Mouse (Mus musculus) skeletal muscle tissue, adult 2 months (tissue): ENCODE data around the gene Dab1.
A peak's percentile ranks its signal among the peaks of the same experiment; 100 is the strongest.

Experiments used
- DNase-seq: peaks from one replicate; pipeline ENCODE4 v3.0.0-alpha.2; 2012; ENCODE audit warnings: low read depth, low spot score

Dab1 gene

DNA sequence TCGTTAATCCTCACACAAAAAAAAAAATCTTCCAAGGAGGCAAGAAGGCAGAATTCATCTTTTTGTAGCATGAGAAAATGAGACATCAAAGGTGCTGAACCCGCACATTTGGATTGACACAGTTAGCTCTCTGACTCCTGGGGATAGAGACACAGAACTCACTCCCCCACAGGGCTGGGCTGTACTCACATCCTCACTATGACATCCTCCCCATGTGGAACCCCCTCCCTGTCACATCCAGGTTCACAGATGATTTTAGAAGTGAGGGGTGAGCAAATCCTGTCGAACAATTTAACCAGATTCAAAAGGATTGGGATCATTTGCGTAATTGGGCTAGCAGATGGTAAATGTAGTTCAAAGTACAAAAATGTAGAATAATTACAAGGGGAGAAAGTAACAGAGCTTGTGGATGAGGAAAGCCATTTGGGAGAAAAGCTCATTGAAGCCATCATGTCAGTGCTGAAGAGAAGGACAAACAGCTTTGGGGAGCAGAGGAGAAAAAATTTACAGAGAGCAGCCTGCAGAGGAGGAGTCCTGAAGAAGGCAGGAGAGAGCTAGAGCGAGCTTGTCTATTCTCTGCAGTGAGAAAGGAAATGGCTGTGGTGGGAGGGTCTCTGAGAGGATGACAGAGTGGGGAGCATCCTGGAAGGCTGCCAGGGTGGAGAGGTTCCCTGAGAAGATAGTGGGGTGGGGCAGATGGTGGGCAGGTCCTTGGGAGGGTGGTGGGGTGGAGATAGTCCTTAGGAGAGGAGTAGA lies 890.2 kb downstream of the Dab1 start:
- DNase-seq = no peak

DNA sequence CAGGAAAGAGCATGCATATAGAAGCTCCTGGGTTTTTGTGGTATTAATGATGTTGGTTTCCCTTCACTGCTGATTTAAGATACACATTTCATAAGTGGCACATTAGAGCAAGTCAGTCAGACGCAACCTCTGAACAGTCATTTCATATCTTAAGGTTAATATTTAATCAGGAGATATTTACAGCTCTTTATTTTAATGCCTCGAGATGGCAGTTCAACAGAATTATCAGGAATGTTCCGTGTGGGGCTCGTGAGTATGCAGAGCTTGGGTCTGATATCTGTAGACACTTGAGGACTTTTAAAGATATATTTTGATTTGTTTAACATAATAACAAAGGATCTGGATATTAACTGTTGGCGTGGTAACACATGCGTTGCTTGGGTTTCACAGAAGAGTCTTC lies 892.7 kb downstream of the Dab1 start:
- no peak for DNase-seq

DNA sequence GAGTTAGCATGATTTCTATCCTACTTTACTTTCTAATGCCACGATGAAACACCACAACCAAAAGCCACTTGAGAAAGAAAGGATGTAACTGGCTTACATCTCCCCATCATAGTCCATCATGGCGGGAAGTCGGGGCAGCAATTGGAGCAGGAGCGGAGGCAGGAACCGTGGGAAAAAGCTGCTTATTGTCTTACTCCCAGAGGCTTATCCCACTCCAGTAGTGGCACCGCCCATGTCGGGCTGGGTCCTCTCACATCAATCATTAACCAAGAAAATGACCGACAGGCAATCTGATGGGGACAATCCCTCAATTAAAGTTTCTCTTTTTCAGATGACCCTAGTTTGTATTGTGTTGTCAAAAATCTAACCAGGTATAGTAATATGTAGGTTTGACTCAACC lies 893.4 kb downstream of the Dab1 start:
- DNase-seq = no peak

DNA sequence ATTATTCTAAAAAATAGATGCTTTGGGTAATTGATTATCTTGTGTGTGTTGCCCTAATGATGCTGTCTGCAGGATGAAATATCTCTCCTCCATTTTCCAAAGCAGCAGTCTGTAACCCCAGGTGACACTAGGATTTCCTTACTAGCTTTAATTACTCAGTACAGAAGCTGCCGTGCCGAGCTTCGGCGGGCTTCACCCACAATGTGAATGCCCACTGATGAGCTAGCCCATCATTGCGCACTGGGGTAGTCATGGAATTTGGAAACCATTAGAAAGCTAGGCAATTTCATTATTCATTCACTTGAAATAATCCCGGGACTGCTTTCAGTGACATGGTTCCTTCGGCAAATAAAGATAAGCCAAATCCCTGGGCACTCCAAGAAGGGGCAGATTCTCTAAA lies 894.5 kb downstream of the Dab1 start:
- DNase-seq = no peak

DNA sequence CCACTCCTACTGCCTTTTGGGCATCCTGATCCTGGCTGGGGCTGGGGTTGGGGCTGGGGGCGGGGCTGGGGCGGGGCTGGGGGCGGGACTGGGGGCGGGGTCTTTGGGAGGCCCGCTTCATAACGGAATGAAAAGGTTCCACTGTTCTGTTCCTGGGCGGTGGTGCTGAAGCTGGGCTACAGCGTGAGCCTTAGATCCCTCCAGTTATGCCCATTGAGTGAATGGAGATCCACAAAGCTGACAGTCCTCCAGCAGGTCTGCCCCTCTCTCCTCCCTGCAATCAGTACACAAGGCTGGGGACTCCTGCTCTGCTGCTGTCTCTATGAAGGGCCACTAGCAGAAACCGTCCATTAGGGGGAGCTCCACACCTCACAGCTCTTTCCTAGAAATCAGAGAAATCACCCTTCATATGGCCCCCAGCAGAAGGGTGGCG lies 895.4 kb downstream of the Dab1 start:
- peak; percentile 2 for DNase-seq

DNA sequence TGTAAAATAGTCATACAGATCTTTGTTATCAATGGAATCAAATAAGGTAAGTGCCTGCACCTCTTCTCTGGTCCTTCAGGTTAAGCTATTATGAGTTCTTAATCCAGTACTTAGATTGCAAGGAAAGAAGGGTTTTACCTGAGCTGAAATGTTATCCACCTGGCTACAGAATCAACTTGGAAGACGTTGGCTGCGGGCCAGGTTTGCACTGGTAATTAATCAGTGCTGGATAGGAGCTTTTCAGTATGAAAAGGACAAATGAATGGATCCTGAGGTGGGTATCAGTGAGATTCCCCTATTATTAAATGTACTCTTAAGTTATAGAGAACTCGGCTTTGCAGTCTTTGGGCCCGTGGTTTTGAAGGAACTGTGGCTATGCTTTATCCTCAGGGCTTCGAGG lies 896.5 kb downstream of the Dab1 start:
- no peak for DNase-seq

DNA sequence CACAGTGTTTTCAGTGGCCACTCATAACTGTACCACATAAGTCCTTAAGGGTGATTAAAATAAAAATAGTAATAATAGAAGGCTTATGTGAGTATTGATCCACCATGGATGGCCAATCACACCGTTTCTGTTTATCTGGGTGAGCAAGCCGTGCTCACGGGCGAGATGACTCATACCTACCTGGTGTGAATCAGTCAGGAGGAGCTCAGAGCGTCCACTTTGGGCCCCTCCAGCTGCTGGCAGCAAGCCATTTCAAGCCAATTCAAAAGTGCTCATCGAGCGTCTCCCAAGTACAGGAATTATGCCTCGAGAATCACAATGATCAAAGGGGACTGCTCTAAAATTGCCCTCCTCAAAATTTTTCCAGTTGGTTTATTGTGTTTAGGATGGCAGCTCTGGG lies 903.2 kb downstream of the Dab1 start:
- DNase-seq = no peak

DNA sequence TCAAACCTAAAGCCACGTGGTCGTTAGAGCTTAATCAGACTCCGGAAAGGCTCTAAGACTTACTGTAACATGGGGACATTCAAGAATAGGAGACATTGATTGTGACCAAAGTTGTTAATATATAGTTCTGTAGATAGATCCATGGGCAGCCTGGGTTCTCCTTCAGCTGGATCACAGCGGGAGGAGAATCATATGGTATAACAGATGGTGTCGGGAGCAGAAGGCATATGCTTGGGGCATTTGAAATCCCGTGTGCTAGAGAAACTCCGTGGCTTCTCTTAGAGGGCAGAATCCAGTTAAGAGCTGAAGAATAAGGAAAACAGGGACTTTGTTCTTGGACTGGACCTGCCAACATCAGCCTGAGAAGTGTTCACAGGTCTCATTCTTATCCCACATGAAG lies 904.6 kb downstream of the Dab1 start:
- no peak for DNase-seq

DNA sequence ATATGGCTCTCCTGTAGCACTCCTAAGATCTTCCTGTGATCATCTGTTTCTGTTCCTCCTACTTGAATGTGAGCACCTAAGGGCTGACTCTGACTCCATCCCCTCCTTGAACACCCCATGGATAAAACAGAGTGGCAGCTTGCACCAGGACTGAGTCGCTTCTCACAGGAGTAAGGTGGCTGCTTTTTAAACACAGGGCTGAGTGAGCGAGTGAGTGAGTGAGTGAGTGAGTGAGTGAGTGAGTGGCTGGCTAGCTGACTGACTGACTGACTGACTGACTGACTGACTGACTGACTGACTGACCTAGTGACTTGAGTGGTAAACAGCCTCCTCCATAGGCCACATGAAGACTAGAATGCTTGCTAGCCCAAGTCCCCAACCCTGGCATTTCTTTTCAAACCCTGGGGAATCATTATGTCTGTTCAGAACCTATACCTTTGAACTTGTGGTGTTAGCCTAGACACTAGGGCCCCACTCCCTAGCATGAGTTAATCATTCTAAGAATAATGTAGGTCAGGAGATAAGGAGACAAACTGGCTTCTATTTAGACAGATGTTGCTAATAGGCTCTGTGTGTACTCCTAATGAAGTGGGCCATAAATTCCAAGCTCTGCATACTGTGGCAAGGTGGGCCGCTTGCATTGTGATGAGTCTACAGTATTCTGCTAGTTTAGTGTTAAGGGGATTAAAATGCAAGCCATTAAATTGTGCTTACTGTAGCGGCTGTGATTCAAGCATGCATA lies 910.9 kb downstream of the Dab1 start:
- DNase-seq = no peak

DNA sequence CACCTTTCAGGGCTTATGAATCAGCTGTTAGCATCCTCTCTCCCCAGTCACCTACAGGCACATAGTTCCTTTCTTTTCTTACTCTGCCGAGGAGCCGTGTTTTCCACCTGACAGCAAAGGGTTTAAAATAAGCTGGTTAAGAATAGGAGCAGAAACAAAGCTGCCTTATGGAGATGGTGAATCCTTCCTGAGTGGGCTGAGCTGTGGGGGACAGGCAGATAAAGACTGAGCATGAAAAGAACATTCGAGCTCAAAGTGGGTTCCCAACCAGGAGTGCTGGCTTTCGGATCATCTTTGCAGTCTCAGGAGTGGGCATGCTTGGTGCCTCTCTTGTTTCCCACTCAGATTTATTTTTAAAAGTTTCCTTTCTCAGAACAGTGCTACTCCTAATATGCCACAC lies 913.7 kb downstream of the Dab1 start:
- no peak for DNase-seq

DNA sequence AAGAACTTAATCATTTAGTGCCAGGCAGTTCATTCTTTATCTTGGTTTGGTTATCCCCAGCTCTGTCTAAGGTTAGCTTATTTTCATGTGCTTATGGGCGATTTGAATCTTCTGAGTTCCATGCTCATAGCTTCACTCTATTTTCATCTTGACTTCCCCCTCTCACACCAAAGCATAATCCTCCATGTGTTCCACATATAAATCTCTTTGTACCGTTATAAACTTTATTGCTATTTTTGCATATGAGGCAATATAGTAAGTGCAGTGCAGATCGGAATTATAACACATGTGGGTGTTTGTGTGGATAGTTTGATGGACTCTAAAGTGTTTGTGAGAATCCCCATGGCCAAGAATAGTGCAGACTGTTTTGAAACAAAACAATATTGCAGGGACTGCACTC lies 919.3 kb downstream of the Dab1 start:
- DNase-seq = no peak

DNA sequence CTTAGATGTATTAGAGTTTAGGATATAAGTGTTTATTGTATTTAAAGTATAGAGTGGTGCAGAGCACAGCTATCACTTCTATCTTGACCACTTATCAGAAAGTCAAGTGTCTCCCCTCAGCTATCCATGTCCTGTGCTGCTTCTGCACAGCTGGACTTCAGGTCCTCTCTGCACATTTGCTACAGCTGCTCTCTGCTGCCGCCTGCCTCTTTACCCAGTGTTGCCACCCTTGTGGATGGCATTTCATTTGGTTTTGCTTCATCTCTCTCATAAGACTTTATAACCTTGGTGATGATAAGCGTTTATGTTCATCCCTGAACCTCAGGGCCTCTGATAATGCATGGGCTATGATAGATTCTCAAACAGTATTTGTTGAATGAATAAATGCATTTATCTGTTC lies 919.9 kb downstream of the Dab1 start:
- DNase-seq = no peak

DNA sequence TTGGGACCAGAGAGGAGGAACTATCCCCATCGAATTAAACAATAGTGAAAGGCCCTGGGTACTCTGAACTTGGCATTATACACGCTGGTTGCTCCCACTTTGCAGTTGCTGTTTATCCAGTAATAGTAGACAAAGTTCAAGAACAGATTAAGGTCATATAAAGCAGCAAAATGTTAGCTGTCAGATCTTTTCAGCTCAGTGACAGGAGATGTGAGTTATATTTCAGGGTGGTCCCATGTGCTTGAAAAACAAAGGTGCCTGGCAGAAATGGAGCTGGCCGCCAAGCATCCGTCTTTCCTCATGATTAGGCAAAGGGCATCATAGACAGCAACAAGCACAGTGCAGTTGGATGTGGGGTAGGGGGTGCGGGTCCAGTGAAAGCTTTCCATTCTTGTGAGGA lies 927.9 kb downstream of the Dab1 start:
- DNase-seq = no peak

DNA sequence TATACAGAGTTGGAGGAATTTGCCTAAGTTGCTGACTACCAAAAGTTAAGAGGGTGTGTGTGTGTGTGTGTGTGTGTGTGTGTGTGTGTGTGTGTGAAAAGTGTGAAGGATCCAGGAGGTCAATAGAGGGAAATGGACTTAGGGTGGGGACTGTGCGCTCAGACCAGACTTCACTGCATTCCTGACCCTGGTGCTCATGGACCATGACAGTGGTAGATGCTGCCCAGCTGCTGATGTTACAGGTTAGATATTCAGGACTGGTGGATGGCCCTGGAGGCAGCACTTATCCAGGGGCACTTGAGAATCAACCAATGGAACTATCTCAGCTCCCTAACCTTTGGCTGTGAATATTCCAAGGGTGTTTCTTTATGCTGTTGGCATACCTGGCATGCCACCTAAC lies 929.1 kb downstream of the Dab1 start:
- DNase-seq = no peak

DNA sequence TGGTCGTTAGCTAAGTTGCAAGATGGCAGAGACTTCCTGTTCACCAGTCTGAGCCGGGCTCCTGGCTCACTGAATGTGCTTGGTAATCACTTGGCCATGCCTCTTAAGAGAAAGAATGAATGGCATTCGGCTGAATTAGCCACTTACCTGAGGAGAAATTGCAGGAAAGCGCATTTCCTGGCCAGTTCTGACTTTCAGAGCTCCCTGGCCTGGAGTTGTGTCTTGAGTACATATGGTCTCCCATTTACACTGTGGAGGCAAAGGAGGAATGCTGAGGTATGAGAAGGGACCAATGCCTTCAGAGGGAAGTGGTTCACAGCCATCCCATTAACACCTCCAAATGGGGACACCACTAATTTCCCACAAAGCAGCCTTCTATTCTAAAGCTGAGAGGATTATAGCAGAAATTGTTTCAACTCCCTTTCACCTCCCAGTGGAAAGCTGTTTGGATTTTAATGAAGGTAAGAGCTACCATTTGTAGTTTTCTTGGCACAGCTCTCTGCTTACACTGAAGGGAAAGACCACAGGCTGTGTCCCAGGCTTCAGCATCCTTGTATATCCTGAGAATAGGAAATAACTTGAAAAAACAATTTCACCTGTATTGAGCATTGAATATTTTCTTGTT lies 931.5 kb downstream of the Dab1 start:
- no peak for DNase-seq

DNA sequence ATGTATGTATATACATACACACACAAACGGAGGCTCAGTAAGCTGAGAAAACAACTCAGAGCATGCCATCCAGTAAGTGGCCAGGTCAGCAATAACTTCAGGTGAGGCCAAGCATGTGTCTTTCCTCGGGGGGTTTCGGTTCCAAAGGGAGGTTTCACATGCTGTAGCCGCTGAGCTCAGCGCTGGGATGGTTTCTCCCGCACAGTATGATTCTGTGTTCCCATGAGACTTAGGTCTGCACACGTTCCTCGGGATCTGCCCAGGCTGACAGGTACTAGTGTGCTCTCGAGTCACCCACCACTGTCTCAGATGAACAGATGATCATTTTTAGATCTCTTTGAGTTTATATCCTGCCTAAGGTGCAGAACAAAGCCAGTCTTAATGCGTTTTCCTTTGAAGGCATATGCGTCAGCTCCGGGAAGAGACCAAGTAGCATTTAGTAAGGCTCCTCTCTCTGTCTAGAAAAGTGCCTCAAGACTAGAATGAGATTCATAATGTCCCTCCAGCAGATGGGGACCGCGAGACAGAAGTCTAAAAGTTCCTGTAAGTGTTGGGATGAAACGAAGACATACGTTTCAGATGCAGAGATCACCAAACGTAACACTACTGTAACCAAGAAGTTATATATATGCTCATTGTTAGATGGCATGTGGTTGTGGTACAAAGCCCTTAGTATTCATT lies 932.4 kb downstream of the Dab1 start:
- no peak for DNase-seq

DNA sequence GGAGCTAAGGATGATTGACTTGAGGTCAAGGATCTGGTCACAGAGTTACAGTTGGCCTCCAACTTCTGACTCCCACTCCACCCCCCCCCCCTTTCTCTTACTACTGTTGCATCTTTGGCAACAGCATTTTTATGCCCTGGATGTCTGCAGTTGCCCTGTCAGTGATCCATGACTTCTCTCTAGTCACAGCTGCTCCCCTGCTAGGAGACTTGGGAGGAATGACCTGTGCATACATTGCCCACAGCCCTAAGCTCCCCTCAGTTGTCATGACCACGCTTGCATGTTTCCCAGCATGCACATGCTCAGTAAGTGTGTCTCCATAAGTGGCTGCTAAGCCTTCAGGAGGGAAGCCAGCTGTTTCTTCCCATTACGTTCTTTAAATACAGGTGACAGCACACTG lies 936.2 kb downstream of the Dab1 start:
- DNase-seq = no peak

DNA sequence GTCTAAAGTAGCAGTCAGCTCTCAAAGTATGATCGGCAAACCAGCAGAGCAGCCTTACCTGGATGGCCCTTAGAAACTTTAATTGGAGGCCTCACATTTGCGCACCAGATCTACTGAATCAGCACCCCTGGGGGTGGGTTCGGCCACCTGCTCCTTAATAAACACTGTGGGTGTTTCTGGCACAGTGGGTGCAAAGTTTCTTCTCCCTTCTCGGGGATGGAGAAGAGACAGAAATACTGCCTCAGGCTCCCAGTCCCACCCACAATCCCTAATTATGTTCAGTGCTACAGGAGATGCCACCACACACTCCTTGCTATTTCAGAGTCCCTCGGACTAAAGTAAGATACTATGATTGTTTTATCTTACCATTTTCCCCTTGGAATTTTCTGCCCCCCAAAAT lies 944.4 kb downstream of the Dab1 start:
- no peak for DNase-seq

DNA sequence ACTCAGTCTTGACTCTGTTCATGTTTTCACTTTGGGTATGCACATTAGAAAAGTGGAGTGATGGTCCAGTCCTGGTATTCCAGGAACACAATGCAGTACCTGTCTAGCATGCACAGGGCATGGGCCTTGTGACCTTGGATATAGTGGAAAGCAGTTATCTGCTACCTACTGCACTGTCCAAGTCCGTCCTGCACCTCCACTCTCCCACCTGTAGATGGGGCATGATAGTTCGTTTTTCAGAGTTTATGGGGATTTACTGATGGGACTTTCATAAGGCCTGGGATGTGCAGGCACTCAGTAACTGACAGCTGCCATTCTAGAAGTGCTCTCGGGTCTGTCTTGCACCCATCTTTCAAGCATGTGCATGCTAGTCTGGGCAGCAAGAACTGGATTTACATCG lies 951.4 kb downstream of the Dab1 start:
- DNase-seq = no peak

DNA sequence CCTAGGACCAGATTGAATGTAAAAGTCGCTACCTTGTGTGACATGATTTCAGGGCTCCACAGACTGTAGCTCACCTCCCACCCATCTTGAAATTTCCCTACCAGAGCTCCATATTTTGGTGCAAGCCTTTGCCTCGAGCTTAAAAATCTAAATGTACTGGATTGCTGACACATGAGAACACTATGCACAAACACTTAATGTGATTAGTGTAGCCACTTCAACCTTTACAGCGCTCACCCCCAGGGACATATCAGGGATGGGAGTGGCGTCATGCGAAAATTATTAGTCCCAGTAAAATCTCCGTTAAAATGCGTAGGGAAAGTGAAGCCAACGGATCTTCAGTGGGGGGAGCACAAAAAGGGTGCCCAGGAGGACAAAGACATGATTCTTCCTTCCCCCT lies 953.3 kb downstream of the Dab1 start:
- no peak for DNase-seq

DNA sequence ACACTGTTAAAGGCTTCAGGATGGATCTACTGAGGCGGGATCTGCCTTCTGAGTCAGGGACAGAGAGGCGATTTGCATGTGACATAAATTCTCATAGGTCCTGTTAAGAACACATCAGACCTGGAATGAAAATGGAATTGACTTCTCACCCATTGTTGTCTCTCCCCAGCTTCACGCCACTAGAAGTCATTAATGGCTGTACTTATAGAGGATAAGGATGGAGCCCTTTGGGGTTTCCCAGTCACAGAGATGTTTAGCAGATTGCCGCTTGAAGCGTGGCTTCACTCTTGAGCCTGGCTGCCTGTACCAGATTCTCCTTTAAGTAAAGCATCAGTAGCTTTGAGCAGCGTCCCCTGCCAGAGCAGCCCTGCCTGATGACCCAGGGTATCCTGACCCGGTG lies 954.3 kb downstream of the Dab1 start:
- DNase-seq = no peak

DNA sequence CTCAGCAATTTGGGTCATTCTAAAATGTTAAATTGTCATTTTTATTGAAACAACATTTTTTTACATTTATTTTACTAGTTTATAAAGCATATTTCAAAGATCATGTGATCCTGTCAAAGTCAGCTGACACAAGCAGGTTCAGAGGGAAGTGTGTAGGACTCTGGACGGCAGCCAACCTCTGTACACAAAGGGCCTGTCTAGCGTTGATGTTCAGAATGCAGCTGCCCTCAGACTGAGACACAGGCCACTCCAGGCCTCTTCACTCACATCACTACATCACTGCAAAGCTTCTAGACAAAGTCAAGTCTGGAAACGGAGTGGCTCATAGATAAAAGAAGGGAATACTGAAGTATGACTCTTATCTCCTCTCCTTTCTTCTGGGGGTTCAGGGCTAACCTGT lies 959.2 kb downstream of the Dab1 start:
- no peak for DNase-seq
